Mouse (Mus musculus): ENCODE results near the gene Tmem130.
"Not testable (repeated sequence)": the region's sequence is repeated elsewhere in the genome, so short reads cannot be mapped to it uniquely, and the experiment has no call there.

Tmem130 gene

DNA sequence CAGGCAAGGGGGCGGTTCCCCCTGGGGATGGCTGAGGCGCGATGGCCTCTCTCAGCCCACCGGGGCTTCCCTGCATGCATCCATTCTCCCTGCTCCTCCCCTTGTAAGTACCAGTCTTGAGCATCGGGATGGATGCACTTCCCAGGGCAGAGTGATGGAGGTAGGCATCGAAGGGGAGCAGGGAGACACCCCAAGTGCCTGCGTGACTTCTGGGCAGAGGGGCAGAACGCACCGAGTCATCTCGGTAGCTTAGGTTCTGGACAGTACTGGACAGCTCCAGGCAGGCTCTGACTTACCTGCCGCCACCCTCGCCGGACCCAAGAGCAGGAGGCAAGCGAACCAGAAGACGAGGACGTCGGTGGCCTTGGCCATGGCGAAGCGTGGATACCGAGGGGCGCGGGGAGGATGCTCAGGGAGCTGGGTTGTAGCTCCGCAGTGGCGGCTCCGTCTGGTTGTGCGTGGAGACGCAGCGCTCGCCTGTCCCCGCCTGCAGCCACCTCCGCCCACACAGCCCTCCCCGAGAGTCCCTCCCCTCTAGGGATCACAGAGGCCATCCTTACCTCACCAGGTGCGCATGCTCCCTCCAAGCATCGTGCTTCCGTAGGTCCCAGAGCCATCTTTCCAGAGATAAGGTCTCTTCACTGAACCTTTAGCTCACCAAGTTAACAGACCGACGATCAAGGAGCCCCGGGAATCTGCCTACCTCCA is at the start of gene Tmem130:
Tmem130 (minus strand) TSS at position 658 of the 708 bp plus-strand sequence.
- DNase-seq (ENCODE audit: low spot score in 2 of 2) = peak; percentile 71 to 77

DNA sequence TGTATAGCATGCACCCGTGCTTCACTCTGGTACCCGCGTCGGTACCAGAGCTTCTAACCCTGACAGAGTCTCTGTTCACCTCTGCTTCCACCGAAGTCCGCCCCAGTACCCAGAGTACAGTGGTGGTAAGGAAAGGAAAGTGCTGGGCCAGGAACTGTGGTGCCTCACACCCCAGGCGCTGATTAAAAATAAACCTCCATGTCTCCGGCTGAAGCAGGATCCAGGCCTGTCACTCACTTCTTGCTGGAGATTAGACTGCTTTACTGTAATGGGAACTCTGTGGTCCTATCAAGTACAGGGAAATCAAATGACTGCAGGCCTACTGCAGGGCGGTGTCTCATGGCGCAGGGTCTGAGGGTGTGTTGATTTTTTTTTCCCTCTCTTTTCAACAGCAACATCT is 45.3 kb upstream of the Tmem130 start:
- no peak for DNase-seq (ENCODE audit: low spot score in 2 of 2)

- no peak for DNase-seq (ENCODE audit: low spot score in 2 of 2)
Observed at GRCm38 (mm10) chr5:144804181-144804580, 42.6 kb upstream of the Tmem130 start.

- no peak for DNase-seq (ENCODE audit: low spot score in 2 of 2)
Observed at GRCm38 (mm10) chr5:144803066-144803465, 41.4 kb upstream of the Tmem130 start.

GRCm38 (mm10) chr5:144797116-144797515 is 35.5 kb upstream of the Tmem130 start:
- no peak for DNase-seq (ENCODE audit: low spot score in 2 of 2)

GRCm38 (mm10) chr5:144794687-144795086 is 33.1 kb upstream of the Tmem130 start:
- DNase-seq (ENCODE audit: low spot score in 2 of 2) = no peak

- no peak for DNase-seq (ENCODE audit: low spot score in 2 of 2)
Observed at GRCm38 (mm10) chr5:144793374-144793773, 31.8 kb upstream of the Tmem130 start.

DNA sequence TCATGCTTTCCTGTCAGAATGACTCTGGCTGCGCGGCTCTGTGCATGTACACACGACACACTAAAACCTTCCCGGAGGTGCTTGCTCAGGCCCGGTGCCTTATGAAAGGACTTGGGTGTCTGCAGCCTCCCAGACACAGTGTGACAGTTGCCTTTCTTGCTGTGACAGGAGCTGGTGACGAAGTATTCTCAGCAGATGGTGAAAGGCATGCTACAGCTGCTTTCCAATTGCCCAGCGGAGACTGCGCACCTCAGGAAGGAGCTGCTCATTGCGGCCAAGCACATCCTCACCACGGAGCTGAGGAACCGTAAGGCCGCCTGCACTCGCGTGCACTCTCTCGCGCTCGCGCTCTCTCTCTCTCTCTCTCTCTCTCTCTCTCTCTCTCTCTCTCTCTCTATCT is 24.8 kb upstream of the Tmem130 start:
- no peak for DNase-seq (ENCODE audit: low spot score in 2 of 2)

DNA sequence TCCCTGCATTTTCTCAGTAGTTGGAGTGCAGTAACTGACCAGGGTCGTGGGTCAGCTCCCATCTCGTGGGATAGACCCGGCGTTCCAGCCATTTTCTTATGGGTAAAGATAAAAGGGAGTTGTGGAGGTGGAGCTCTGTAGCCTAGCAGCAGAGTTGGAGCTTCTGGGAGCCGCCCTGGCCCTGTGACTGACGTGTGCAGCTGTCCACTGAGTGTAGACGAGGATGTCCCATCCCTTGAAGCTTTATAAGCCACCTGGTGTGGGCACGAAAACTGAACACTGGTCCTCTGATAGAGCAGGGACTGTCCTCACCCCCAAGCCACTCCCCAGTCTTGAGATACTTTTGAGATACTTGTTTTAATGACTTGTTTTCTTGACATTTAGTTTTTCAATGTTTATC is 19.0 kb upstream of the Tmem130 start:
- no peak for DNase-seq (ENCODE audit: low spot score in 2 of 2)

DNA sequence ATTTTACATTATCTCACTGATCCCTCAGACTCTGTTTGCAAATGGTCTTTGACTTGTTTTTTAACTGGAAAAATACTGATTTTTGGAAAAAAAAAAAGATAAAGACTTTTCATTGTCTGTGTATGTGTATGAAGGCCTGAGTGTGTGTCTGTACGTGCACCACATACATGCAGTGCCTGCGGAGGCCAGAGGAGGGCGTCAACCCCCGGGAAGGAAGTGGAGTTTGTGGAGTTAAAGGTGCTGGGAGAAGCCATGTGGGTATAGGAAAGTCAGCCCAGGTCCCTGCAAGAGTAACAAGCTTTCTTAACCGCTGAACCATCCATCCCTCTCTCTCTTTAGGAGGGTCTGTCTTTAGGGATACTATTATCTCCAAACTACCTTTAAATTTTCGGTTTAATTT is 11.6 kb upstream of the Tmem130 start:
- no peak for DNase-seq (ENCODE audit: low spot score in 2 of 2)

DNA sequence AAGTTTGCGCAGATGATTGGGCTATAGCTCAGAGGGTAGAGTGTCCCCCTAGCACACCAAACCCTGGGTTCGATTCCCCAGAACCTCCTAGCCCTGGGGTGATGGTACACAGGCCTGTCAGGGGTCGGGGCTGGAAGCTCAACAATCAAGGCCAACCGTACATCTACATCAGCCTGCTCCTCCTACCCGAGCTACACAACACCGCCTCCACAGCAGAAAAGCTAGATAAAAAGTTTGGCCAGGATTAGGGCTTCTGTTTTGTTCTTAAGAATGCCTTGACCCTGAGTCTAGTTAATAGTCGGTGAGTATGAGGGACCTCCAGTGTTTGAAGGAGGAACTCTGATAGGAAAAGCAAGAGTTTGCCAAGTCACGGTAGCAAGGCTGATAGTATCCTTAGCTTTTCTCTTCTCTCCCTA is 7.5 kb upstream of the Tmem130 start:
- DNase-seq (ENCODE audit: low spot score in 2 of 2) = no peak

DNA sequence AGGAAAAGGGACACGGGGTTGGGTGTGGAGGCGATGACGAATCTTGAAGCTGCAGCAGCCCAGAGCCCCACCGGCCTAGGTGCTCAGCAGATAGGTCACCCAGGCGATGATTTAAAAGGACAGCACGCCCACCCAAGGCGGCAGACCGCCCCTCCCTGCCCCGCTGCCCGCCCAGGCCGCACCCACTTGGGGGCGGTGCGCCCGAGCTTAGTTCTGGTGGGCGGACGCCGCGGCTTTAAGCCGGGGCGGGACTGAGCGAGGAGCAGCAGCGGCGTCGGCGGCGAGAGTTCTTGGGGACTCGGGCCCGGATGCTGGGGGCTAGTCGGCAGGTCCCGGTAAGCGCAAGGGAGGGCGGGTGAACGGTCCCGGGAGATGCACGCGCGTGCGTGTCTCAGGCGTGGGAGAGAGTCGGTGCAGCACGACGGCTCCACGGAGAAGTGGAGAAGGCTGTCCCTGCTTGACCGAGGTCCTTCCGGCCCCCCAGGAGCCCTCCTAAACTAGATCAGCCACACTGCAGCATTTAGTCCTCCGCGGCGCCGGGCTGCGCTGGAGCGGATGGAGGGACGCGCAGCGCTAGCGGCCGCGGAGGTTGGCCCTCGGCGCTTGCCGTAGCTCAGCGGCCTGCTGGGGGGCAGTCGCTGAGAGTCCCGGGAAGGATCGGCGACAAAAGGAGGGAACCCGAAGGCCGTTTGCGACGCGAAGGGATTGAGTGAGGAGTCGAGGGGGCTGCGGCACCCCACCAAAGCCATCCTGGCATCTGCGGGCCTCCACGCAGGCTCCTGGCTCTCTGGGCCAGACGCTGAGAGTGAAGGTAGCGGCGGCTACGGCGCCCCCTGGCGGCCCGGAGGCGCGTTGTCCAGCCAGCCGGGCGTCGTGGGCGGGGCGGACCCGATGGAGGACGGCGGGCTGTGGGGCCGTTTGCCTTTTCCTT is 6.6 kb upstream of the Tmem130 start:
- peak; percentile 78 to 80 for DNase-seq (ENCODE audit: low spot score in 2 of 2)

DNA sequence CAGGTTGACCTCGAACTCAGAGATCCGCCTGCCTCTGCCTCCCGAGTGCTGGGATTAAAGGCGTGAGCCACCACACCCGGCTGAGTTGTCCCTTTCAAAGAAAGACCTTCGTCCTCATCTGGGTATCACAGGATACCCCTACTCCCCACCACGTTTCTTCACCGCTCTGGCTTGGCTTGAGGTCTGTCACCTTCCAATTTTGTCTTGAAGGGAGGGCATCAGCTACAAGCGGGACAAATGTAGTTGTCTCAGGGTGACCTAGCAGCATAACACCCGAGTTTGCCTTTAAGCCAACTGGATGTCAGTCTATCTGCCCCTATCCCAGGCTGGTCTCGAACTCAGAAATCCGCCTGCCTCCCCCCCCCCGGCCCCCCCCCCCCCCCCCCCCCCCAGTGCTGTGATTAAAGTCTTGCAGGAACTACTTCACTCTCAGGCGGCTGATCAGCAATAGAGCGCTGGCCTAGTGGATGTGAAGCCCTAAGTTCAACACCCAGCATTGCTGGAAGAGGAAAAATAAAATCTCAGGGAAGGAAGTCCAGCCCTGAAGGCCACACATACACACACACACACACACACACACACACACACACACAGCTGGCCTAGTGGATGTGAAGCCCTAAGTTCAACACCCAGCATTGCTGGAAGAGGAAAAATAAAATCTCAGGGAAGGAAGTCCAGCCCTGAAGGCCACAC is 5.6 kb upstream of the Tmem130 start, which contains the start of gene Trrap:
Trrap (plus strand) TSS at position 627 of the 693 bp plus-strand sequence.
- not testable (repeated sequence) for DNase-seq (ENCODE audit: low spot score in 2 of 2)

DNA sequence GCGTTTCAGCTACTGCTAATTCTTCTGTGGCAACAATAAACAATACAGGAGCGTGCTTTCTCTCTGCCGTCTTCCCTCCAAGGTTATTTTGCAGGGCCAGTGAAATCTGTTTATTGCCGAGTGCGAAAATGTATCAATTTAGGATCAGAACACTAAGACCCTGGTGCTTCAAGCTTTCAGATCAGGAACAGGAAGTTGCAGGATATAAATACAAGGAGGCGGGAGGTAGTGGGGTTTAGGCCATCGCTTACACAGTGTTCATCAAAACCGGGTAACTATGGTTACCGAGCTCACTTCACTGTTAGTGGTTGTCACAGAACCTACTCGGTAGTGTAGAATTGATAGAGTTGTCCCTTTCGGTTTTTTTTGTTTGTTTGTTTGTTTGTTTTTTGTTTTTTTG is 5.0 kb upstream of the Tmem130 start:
- DNase-seq (ENCODE audit: low spot score in 2 of 2) = no peak

- DNase-seq (ENCODE audit: low spot score in 2 of 2) = no peak
Observed at GRCm38 (mm10) chr5:144766026-144766425, 4.4 kb upstream of the Tmem130 start.

DNA sequence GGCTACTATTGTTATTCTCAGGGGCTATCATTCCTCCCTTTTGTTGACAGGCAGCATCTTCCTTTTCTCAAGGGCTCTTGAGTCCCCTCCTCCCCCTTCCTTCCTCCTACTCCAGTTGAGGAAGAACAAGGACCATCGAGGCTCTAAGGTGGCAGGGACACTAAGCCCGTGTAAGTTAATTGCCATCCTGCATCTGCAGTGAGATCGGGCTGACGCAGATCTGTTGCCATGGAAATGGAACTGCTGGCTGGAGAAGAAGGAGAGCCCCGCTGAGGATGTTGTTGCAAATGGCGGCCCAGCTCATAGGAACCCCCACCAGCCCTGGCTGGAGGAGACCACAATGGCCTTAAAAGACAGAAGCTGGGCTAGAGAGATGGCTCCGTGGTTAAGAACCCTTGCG is 3.2 kb downstream of the Tmem130 start:
- DNase-seq (ENCODE audit: low spot score in 2 of 2) = peak; percentile 25 to 48

GRCm38 (mm10) chr5:144757402-144757801 is 4.2 kb downstream of the Tmem130 start:
- no peak for DNase-seq (ENCODE audit: low spot score in 2 of 2)

DNA sequence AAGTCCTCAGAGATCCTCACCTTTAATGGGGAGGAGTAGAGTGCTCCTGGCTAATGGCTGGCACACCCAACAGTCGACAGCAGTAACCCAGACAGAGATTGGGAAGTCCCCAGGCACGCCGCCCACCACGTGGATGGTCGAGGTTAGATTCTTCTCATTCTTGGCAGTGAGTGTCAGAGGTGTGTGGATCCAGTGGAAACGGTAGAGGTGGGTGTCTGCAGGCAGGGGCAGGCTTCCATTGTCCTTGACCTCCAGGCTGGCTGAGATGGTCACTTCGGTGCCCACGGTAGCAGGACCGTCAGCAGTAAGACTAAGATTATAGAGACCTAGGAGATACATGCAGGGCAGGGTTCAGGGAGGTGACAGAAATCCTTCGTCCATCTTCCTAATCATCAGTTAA is 6.4 kb downstream of the Tmem130 start:
- DNase-seq (ENCODE audit: low spot score in 2 of 2) = no peak

GRCm38 (mm10) chr5:144753041-144753440 is 8.6 kb downstream of the Tmem130 start:
- peak; percentile 61 to 75 for DNase-seq (ENCODE audit: low spot score in 2 of 2)

DNA sequence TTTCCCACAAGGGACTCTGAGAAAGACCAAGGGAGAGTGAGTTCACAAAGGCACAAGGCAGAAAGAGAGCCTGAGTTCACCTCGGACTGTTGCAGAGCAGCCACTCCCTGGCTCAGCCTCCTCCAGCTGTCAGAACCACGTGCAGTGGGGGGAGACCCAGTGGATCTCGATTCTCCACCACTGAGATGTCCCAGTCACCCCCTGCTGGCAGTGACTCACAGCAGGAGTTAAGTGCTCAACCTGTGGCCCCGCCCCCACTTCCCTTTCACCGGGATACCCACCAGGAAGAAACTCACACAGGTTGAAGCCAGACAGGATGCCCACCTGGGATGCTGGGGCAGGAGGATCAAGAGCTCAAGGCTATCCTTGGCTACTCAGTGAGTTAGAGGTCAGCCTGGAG is 9.2 kb downstream of the Tmem130 start:
- DNase-seq (ENCODE audit: low spot score in 2 of 2) = no peak

DNA sequence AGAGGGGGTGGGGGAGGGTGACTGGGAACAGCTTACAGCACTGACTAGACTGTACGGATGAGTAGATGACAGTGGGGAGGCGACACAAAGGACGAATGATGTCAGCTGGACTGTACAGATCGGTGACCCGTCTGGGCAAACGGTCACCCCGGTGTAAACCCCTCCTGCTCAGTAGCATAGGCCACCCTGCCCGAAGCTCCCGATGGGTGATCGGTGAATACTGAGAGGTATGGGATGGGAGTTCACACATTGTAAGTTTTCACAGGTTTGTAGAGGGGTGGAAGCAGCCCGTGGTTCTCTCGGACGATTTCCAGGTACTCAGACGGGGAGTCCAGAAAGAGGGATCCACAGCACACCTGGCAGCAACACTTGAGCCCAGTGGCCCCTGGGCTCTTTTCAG is 24.5 kb downstream of the Tmem130 start:
- DNase-seq (ENCODE audit: low spot score in 2 of 2) = no peak

- DNase-seq (ENCODE audit: low spot score in 2 of 2) = peak; percentile 51 to 79
Observed at GRCm38 (mm10) chr5:144734949-144735348, 26.7 kb downstream of the Tmem130 start.
